Mouse (Mus musculus) CH12.LX (cell line): Measurements from ENCODE around the gene Reg3g.

Source experiments
- CHD2 ChIP-seq: IDR thresholded peaks from 2 replicates; pipeline ENCODE4 v1.6.1; 2011; ENCODE audit warnings: low read length, improper control_type of control experiment
- CTCF ChIP-seq, 2 experiments: IDR thresholded peaks in 1 of 2; conservative IDR thresholded peaks in 1 of 2; 2 replicates each; pipeline ENCODE4 v1.5.1; 2011 to 2012; ENCODE audit warnings: low read depth in 2 of 2, low read length in 2 of 2, improper control_type of control experiment in 1 of 2, inconsistent platforms in 1 of 2, mild to moderate bottlenecking in 1 of 2, moderate library complexity in 1 of 2
- EP300 ChIP-seq: IDR thresholded peaks from 2 replicates; pipeline ENCODE4 v1.6.1; 2011; ENCODE audit warnings: low read length, improper control_type of control experiment
- ETS1 ChIP-seq: conservative IDR thresholded peaks from 2 replicates; pipeline ENCODE4 v1.6.1; 2012; ENCODE audit warnings: low read depth, mild to moderate bottlenecking, inconsistent platforms, low read length, improper control_type of control experiment, moderate library complexity
- JUND ChIP-seq: conservative IDR thresholded peaks from 2 replicates; pipeline ENCODE4 v1.6.1; 2011; ENCODE audit warnings: low read depth, low read length, improper control_type of control experiment
- MAZ ChIP-seq: IDR thresholded peaks from 2 replicates; pipeline ENCODE4 v1.6.1; 2012; ENCODE audit warnings: low read depth, mild to moderate bottlenecking, inconsistent platforms, low read length, improper control_type of control experiment, moderate library complexity
- POLR2A ChIP-seq: IDR thresholded peaks from 2 replicates; pipeline ENCODE4 v1.6.1; 2011; ENCODE audit warnings: low read depth, mild to moderate bottlenecking, improper control_type of control experiment, low read length
- ZC3H11A ChIP-seq: IDR thresholded peaks from 2 replicates; pipeline ENCODE4 v1.6.1; 2012; ENCODE audit warnings: low read depth, mild to moderate bottlenecking, inconsistent platforms, low read length, improper control_type of control experiment
- ZNF384 ChIP-seq: IDR thresholded peaks from 2 replicates; pipeline ENCODE4 v1.6.1; 2012; ENCODE audit warnings: low read depth, low read length, improper control_type of control experiment, inconsistent platforms

DNA sequence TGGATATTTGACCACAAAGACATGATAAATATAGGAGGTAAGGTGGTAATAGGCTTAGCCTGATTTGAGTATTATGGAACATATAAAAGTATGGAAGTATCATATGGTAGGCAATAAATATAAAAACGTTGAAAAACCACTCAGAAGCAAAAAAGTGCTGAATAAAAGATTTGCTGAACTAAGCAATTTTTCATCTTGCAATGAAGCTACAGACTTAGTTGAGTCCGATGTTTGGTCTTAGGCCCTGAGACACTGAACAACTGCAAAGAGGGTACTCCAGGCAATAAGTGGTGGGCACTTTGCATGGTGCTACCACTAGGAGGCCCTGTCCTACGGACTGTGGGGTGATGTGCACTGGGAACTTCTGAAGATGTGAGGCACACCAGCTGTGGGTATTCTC lies 37.1 kb upstream of the Reg3g start:
- TF ChIP-seq EP300 (no peak), ZNF384 (no peak), JUND (no peak), CTCF (conservative IDR thresholded peaks at IDR 0.05 in 1 of 2, IDR thresholded peaks at IDR 0.05 in 1 of 2; ENCODE audit: low read depth in 2 of 2, low read length in 2 of 2) (no peak), ZC3H11A (no peak), POLR2A (no peak), CHD2 (no peak), ETS1 (no peak), MAZ (no peak)
